Mouse (Mus musculus): ENCODE measurements at regions not wholly inside any gene's neighbourhood (a gene's known extent, or its start where the extent isn't known, plus 50 kb on each side); places are given as distances from the start of the nearest gene placed in this dataset.

DNA sequence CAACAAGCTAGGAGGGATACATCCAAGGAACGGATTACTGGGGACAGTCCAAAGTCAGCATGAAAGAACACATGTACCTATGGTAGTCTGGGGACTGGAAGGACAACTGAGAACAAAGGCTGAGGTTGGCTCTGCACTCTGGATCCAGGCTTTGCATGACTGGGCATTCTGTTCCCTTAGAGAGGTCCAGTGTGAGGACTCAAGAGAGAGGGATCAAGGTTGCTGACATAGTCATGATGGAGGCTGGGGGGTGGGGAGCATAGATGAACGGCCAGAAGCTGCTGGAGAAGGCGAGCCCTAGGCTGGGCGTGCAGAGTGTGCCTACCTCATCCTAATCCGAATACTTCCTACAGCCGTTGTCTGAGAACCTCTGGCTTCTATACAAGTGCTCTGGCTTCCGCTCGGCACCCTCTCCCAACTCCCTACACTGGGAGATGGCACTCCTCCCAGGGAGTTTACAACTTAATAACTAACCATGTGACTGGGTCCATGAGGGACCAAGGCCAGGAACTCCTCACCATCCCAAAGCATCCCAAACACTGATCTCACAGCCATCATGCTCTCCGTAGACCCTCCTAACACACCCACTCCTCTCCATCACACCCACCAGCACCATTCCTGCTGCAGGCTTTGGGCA is 75.7 kb upstream of the Tle3 start:
- TF ChIP-seq CTCF (conservative IDR thresholded peaks at IDR 0.05 in 1 of 2, IDR thresholded peaks at IDR 0.05 in 1 of 2; ENCODE audit: low read depth in 2 of 2, low read length in 2 of 2) (no peak), BHLHE40 (IDR thresholded peaks at IDR 0.05; ENCODE audit: low read depth, low read length) (no peak), MAZ (IDR thresholded peaks at IDR 0.05; ENCODE audit: low read depth, low read length) (no peak), MAX (IDR thresholded peaks at IDR 0.05; ENCODE audit: low read length) (no peak), ZMIZ1 (IDR thresholded peaks at IDR 0.05; ENCODE audit: low read depth, low read length) (no peak), EP300 (IDR thresholded peaks at IDR 0.05; ENCODE audit: low read length) (no peak), CHD1 (IDR thresholded peaks at IDR 0.05; ENCODE audit: low read depth, low read length) (no peak), TCF12 (IDR thresholded peaks at IDR 0.05; ENCODE audit: low read depth, low read length) (no peak), POLR2A (IDR thresholded peaks at IDR 0.05; ENCODE audit: low read depth, low read length) (no peak), E2F4 (IDR thresholded peaks at IDR 0.05; ENCODE audit: insufficient replicate concordance, low read depth, low read length) (no peak), MYC (IDR thresholded peaks at IDR 0.05; ENCODE audit: low read depth, low read length) (no peak), ETS1 (conservative IDR thresholded peaks at IDR 0.05; ENCODE audit: low read depth, low read length) (no peak), ZNF384 (IDR thresholded peaks at IDR 0.05; ENCODE audit: low read depth, low read length) (no peak), MAFK (IDR thresholded peaks at IDR 0.05; ENCODE audit: insufficient replicate concordance, low read length) (no peak)
